Mouse (Mus musculus) yolk sac, embryonic 10.5 days (tissue): ENCODE measurements at regions not wholly inside any gene's neighbourhood (a gene's known extent, or its start where the extent isn't known, plus 50 kb on each side); places are given as distances from the start of the nearest gene placed in this dataset.

Source experiments
- DNase-seq: peaks from one replicate; pipeline ENCODE4 v3.0.0-alpha.2; 2017; ENCODE audit warnings: low spot score

- no peak for DNase-seq
These were observed 54.2 kb upstream of the Syt13 start for GRCm38 (mm10) chr2:92860502-92861197.
